Mouse (Mus musculus) stomach, postnatal 0 days (tissue): ENCODE measurements at regions not wholly inside any gene's neighbourhood (a gene's known extent, or its start where the extent isn't known, plus 50 kb on each side); places are given as distances from the start of the nearest gene placed in this dataset.

Source experiments
- CTCF ChIP-seq: IDR thresholded peaks from 2 replicates; pipeline ENCODE4 v1.5.1; 2016; ENCODE audit warnings: antibody characterized with exemption, low read depth, mild to moderate bottlenecking, moderate library complexity
- EP300 ChIP-seq: optimal IDR thresholded peaks from 2 replicates; pipeline ENCODE3; 2016; ENCODE audit warnings: antibody characterized with exemption

- TF ChIP-seq CTCF (peak; percentile 42), EP300 (no peak)
Observed at GRCm38 (mm10) chr14:46076738-46077137, 302.5 kb upstream of the Gm15217 start.
